Mouse (Mus musculus) intestine, postnatal 0 days (tissue): Measurements from ENCODE around the gene Zfp113. TPM values are rescaled to one million over a fixed set of nuclear protein-coding genes. Genes with fewer than 3 reads are reported as not detected.
A peak's percentile ranks its signal among the peaks of the same experiment; 100 is the strongest.
"Not testable (repeated sequence)": the region's sequence is repeated elsewhere in the genome, so short reads cannot be mapped to it uniquely, and the experiment has no call there.

Experiments
- ATAC-seq: fragments of 200-750 bp; cut with Nextera tagmentation; 2 replicates; pipeline ENCODE4 v1.8.0; 2017; ENCODE audit warnings: mild to moderate bottlenecking, moderate TSS enrichment, moderate library complexity
- H3K27ac ChIP-seq: fragments of 300-500 bp; sonication (generic); 2 replicates; pipeline ENCODE4 v1.5.1; 2014; ENCODE audit warnings: mild to moderate bottlenecking, low read depth, low read length, moderate library complexity
- H3K27me3 ChIP-seq: fragments of 300-500 bp; sonication (generic); replicated peaks from 2 replicates; pipeline ENCODE4 v1.6.1; 2014; ENCODE audit warnings: low read length, mixed read lengths; ENCODE audit not compliant: control insufficient read depth, insufficient read depth
- H3K36me3 ChIP-seq: fragments of 300-500 bp; sonication (generic); 2 replicates; pipeline ENCODE4 v1.6.1; 2014; ENCODE audit warnings: mild to moderate bottlenecking, moderate library complexity; ENCODE audit not compliant: control insufficient read depth, insufficient read depth
- H3K4me1 ChIP-seq: fragments of 300-500 bp; sonication (generic); replicated peaks from 2 replicates; pipeline ENCODE4 v1.6.1; 2014; ENCODE audit warnings: antibody characterized with exemption, low read length, mixed read lengths; ENCODE audit not compliant: control insufficient read depth, insufficient read depth
- H3K4me2 ChIP-seq: fragments of 300-500 bp; sonication (generic); replicated peaks from 2 replicates; pipeline ENCODE4 v1.6.1; 2014; ENCODE audit warnings: low read depth, mild to moderate bottlenecking, moderate library complexity
- H3K4me3 ChIP-seq: fragments of 300-500 bp; sonication (generic); 2 replicates; pipeline ENCODE4 v1.5.1; 2014; ENCODE audit warnings: low read depth, low read length
- H3K9ac ChIP-seq: fragments of 300-500 bp; sonication (generic); 2 replicates; pipeline ENCODE4 v1.6.1; 2014; ENCODE audit warnings: mild to moderate bottlenecking, low read depth, low read length
- H3K9me3 ChIP-seq: fragments of 300-500 bp; sonication (generic); 2 replicates; pipeline ENCODE4 v1.6.1; 2016; ENCODE audit warnings: mixed run types; ENCODE audit not compliant: control insufficient read depth
- CTCF ChIP-seq: sonication (generic); IDR thresholded peaks from 2 replicates; pipeline ENCODE4 v1.5.1; 2016; ENCODE audit warnings: low read depth, mild to moderate bottlenecking, control low read depth, antibody characterized with exemption, moderate library complexity
- WGBS: fragments of 180-500 bp; shearing (Covaris S2); extraction: QIAGEN DNeasy Blood & Tissue Kit; methylation state at CpG from one replicate; pipeline ENCODE4 v1.1.7; 2014; 5-methylcytosine and 5-hydroxymethylcytosine counted together
- polyA plus RNA-seq: library from polyadenylated mRNA; unstranded; fragments of >200 nt; fragmentation: Nextera tagmentation; extraction: Ambion mirVana; gene quantifications from 2 replicates; pipeline ENCODE4 v1.2.1, GENCODE M21; 2015

Gene Zfp113
- polyA plus RNA-seq, 1 experiment from 2014 or later: 6.1 TPM

DNA sequence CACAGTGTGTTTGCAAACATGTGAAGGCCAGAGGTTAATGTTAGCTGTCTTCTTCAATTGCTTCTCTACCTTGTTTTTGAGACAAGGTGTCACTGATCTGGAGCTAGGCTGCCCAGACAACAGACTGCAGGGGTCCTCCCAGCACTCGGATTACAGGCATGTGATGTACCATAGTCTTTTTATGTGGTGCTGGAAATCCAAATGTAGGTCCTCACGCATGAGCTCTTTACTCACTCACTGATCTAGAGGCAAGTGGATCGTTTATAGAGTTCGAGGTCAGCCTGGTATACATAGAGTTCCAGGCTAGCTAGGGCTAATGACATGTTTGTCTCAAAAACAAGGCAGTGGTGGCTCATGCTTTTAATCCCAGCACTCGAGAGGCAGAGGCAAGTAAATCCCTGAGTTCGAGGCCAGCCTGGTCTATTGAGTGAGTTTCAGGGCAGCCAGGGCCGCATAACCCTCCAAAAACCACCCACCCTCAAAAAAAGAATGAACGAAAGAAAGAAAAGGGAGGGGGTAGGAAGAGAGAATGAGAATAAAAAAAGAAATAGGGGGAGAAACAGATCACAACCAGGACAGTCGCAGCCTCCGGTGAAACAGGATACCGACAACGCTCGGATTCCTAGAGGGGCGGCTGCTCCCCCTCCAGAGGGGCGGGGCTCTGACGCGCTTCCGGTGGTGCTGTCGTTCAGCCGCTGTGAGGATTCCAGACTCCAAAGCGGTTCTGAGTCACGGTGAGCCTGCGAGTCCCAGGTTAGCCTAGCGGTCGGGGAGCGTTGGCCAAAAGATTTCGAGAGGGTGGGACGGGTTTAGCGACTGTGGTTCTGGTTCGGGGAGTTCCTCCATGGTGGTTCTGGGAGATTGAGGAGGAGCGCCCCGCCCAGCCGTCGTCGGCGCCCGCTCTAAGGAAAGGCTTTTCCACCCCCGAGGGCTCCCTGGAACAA, 39.0 kb downstream of the Zfp113 start, which contains the start of gene Zscan21:
Gene Zscan21 (plus strand): TSS at position 649 of the 944 bp plus-strand sequence.
- H3K4me2 ChIP-seq: peak within 1 kb of the TSS; percentile 71
- ATAC-seq: peak; percentile 95
- 6% methylated on average over 38 of the region's 38 CpGs for WGBS

DNA sequence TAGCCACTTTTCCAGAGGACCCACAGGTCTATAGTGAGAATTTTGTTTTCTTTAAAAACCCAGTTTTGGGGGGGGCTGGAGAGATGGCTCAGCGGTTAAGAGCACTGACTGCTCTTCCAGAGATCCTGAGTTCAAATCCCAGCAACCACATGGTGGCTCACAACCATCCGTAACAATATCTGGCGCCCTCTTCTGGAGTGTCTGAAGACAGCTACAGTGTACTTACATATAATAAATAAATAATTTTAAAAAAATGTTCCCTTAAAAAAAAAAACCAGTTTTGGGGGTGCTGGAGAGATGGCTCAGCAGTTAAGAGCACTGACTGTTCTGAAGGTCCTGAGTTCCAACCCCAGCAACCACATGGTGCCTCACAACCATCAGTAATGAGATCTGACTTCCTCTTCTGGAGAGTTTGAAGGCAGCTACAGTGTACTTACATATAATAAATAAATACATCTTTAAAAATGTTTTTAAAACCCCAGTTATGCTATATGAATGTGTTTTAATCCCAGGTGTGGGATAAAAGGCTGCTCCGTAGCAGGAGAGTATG, 45.6 kb downstream of the Zfp113 start:
- not testable (repeated sequence) for H3K4me1 ChIP-seq, H3K27me3 ChIP-seq, H3K4me2 ChIP-seq, H3K9ac ChIP-seq, H3K27ac ChIP-seq, H3K4me3 ChIP-seq, H3K36me3 ChIP-seq, ATAC-seq, H3K9me3 ChIP-seq
- 58% methylated on average over 4 of the region's 4 CpGs for WGBS

More for the DNA sequence above, 39.0 kb downstream of the Zfp113 start, which contains the start of gene Zscan21:
- no peaks in the 10 kb centered on the region for H3K27me3 ChIP-seq
- H3K9me3 ChIP-seq: no peaks in the 10 kb centered on the region
- peak within 1 kb of the TSS; percentile 74 for H3K4me3 ChIP-seq
- H3K36me3 ChIP-seq: no peaks in the 10 kb centered on the region; the same call in 1 of the 2 replicates
- H3K27ac ChIP-seq: peak within 1 kb of the TSS; percentile 92
- H3K4me1 ChIP-seq: no peaks in the 10 kb centered on the region
- peak; percentile 37 for TF ChIP-seq CTCF
- H3K9ac ChIP-seq: peak within 1 kb of the TSS; percentile 63

DNA sequence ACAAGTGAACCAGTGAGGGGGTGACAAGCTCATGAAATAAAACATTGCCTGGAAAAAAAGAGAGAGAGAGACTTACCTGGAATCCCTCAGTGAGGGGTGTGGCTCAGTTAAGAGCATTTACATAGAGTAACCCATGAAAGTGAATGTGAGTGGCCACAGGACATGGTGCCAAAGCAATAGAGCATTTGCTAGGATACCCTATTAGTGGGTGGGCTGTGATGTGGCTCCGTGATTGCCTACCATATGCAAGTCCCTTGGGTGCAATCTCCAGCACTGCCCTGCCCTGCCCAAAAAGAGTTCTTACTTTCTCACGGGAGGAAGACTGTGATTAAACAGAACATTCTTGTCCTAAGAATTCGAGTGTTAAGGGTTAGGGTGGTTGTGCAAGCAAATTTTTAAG, 48.4 kb downstream of the Zfp113 start:
- no peak overlapping the region for H3K4me3 ChIP-seq
- H3K4me1 ChIP-seq: no peaks in the 10 kb centered on the region
- H3K4me2 ChIP-seq: no peak overlapping the region
- no peak for ATAC-seq
- TF ChIP-seq CTCF: no peak
- H3K27me3 ChIP-seq: no peaks in the 10 kb centered on the region
- no peak overlapping the region for H3K9ac ChIP-seq
- WGBS: 63% methylated on average over 3 of the region's 3 CpGs
- peaks cover 17% of the 10 kb centered on the region for H3K36me3 ChIP-seq
- no peak overlapping the region for H3K27ac ChIP-seq
- H3K9me3 ChIP-seq: no peaks in the 10 kb centered on the region

DNA sequence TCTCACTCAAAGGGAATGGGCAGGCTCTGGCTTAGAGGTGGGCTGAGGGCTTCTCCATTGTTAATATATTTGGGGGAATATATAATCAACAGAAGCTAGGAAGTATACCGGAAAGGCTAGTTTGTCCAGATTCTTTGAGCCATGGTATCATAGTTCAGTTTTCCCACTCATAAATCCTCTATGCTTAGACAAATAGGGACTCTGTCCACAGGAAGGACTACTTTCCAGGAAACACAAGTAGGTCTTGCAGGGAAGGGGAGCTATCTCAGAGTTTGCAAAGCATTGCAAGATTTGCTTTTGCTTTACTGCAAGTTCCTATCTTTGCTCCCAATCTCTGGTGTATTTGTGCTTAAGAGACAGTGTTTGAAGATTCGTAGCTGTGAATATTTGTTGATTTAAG, 50.6 kb downstream of the Zfp113 start:
- Histone ChIP-seq H3K4me3 (no peak overlapping the region), H3K9ac (no peak overlapping the region), H3K27me3 (no peaks in the 10 kb centered on the region), H3K4me2 (no peak overlapping the region), H3K4me1 (no peaks in the 10 kb centered on the region), H3K27ac (peak overlapping the region; percentile 21; the same call in 1 of the 2 replicates), H3K9me3 (no peaks in the 10 kb centered on the region), H3K36me3 (peaks cover 38% of the 10 kb centered on the region)
- 43% methylated on average over 2 of the region's 2 CpGs for WGBS
- ATAC-seq: peak; percentile 69; the same call in 1 of the 2 replicates
- TF ChIP-seq CTCF: no peak

DNA sequence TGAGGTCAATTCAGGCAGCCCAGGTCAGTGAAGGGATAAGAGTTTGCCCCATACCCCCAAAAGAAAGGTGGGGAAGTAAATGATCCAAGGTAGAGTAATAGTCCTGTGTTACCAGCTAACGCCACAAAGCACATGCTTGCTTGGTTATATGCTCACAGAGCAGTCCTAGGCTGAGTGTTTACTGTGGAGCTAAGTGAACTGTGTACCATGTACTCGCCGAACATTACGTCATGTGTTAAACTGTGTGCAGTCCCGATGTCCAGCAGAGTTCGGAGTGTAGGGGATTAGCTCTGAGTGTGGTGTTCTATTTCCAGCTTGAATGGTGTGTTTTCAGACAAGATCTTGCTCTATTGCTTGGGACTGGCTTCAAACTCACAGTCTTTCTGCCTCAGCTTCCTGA, 61.1 kb downstream of the Zfp113 start:
- no peak overlapping the region for H3K27ac ChIP-seq

DNA sequence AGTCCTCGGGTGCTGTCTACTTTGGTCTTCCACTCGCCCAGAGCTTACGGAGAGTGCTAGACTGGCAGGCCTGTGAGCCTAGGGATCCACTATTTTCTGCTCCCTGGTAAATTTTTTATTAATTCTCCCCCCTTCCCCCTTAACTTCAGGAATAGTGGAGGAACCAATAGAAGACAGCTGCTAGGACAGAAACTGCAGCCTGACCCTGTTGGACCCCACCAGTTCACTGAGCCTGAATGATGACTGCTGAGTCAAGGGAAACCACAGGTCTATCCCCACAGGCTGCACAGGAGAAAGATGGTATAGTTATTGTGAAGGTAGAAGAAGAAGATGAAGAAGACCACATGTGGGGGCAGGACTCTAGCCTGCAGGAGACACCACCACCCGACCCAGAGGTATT, 62.8 kb downstream of the Zfp113 start:
- Histone ChIP-seq H3K9ac (no peak overlapping the region), H3K27me3 (no peaks in the 10 kb centered on the region), H3K4me3 (no peak overlapping the region), H3K36me3 (peaks cover 49% of the 10 kb centered on the region), H3K4me1 (peaks cover 3% of the 10 kb centered on the region; the same call in 1 of the 2 replicates), H3K4me2 (no peak overlapping the region), H3K9me3 (no peaks in the 10 kb centered on the region), H3K27ac (no peak overlapping the region)
- WGBS: 90% methylated on average over 4 of the region's 4 CpGs
- no peak for ATAC-seq
- no peak for TF ChIP-seq CTCF

More for the DNA sequence above, 61.1 kb downstream of the Zfp113 start:
- H3K9ac ChIP-seq: no peak overlapping the region
- H3K9me3 ChIP-seq: no peaks in the 10 kb centered on the region
- H3K27me3 ChIP-seq: no peaks in the 10 kb centered on the region
- TF ChIP-seq CTCF: no peak
- H3K4me2 ChIP-seq: no peak overlapping the region
- no peaks in the 10 kb centered on the region for H3K4me1 ChIP-seq
- peaks cover 66% of the 10 kb centered on the region for H3K36me3 ChIP-seq
- WGBS: 75% methylated on average over 6 of the region's 6 CpGs
- ATAC-seq: no peak
- H3K4me3 ChIP-seq: no peak overlapping the region
